Mouse (Mus musculus) gastrocnemius, postnatal 25 days (tissue): ENCODE data around the gene Cep131. TPM values are rescaled to one million over a fixed set of nuclear protein-coding genes. Genes with fewer than 3 reads are reported as not detected.

Experiments
- DNase-seq: peaks from one replicate; pipeline ENCODE4 v3.0.0; 2022
- microRNA-seq, 2 experiments: library from miRNA; unstranded; fragments of <30 nt; microRNA quantifications; one replicate each; pipeline ENCODE4 v1.2.0; 2021; ENCODE audit warnings: borderline replicate concordance in 2 of 2
- total RNA-seq, 2 experiments: library from RNA; stranded (reverse); gene quantifications; 1 replicate in 1 of 2; 2 replicates in 1 of 2; pipeline ENCODE4 v1.2.3; 2021

Gene Cep131
- total RNA-seq, 2 experiments from 2014 or later = 5.1 to 7.2 TPM

DNA sequence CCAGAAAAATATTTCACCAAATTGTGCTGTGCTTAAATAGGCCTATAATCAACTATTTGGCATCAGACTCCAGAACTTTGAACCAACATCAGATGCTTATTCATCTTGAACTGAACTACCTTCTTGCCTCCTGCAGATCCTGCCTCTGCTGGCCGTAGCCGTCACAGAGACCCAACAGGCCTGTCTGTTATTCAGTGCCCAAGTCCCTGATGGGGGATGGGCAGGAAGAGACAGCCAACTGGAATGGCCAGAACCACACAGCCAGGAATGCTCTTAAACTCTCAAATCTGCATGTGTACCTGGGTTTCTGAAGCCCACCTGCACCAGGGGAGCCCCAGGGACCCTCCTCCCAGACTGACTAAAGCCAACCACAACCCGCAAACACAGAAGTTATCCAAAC, 59.7 kb downstream of the Cep131 start:
- no peak for DNase-seq

DNA sequence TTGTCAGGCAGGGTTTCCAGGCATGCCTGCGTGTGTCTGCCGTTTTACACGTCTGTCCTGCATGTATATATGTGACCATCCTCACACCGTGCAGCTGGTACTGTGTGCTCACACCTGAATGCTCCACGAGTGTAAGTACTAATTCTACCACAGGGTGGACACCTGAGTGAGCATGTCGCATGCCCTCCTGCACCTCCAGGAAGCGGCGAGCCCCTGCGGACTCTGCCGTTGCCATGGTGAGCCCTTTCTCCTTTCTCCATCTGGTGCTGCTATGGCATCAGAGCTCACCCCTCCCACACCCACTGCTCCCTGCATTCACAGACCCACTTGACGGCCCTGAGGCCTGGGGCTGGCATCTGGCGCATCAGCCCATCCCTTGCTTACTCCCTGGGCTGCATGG, 63.8 kb downstream of the Cep131 start:
- no peak for DNase-seq

DNA sequence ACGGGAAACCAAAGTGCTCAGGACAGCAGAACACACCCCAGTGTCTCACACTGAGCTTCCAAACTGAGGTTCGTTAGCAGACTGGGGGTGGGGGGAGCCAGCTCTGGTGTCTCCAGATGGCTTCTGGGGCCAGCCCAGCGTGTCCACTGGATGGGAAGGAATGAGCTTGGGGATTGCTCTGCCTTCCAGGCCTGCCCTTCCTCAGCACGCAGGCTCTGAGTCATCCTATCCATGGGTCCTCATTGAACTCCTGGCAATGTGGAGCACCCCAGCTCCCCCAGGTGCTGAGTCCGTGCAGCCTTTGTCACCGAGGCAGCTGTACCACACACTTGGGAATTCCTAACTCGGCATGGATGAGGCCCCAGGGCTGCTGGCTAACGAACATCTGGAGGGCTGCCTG, 64.4 kb downstream of the Cep131 start:
- no peak for DNase-seq

DNA sequence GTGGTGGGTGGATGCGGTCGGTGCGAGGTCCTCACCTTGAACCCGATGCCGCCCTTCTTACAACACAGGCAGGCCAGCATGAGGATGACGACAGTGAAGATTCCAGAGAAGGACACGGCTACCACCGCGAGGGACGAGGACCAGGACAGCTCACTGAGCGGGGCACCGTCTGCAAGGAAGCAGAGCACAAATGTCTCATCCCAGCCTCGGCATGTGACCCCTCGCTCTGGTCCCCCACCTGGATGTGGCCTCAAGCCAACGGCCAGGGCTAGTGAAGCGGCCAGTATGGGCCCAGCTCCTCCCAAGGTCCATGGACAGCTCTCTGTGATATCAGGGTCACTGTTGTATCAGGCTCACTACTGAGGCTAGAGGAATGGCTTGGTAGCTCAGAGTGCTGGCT, 65.3 kb downstream of the Cep131 start:
- DNase-seq = no peak

DNA sequence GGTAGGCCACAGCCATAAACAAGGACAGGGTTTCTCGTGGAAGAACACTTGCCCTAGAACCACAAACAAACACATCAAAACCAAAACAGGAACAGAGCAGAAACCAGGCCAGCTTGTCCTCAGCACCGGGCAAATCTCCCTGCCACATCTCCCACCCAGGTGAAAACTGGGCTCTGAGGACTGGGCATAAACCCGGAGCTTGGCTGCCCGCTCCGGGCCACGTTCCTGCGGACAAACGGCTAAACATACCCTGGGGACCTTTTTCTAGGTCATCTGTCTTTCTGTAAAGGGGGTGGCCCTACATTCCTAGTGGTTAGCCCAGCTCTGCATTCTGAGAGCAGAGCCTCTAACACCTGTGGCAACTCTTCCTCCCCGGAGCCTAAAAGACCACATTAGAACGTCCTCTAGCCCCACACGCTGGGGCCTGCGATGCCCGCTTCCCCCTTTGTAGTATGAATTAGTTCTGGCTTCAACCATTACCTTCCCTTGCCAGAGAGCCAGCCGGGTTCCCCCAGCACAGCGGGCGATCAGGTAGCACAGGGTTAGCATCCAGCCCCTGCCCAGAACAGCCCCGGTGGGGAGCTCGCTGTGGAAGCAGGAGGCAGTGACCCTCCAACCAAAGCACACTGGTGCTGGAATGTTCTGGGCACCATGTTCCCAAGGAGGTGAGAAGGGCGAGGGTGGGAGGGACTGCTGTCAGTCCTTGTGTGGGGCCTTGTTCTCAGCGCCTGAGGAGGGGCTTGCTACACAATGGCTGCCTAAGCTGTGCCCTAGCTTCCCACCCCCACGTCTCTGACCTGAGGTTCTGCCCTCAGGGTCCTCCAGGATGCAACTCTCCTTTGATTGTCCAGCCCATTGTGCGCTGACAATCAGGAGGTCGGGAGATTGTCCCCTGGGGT, 66.8 kb downstream of the Cep131 start:
- no peak for DNase-seq

DNA sequence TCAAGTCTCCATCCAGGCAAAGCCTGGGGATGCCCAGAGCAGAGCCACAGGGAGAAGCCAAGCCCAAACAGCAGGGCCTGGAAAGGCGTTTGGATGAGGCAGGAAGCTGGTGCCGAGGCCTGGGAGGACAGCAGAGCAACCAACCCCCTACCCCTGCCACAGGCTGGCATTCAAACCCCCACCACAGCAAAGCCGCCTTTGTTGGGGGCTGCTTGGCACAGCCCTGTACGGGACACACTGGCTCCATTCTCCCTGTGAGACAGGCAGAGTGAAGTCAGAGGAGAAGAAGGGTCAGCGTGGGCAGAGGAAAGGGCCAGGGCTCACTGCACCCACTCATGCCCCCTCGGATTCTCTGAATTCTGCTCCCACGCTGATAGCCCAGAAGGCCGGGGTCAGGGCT, 69.6 kb downstream of the Cep131 start:
- no peak for DNase-seq

DNA sequence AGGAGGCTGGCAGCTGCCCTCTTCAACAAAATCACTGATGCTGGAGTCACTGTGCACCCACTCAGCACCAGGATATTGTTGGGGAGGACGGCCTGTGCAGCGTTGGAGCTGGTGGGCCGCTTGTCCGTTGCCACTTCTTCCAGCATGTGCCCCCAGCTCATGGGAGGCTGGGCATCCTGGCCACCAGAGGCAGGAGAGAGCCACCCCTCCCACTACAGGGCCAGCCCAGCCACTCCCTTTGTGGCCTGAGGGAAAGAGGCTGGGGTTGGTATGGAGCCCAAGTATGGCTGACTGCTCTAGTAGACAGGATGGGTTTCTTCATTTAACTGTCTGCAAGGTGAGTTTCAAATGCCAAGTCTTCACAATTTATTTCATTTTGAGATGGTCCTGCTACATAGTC, 71.9 kb downstream of the Cep131 start:
- DNase-seq = no peak

Small RNAs within 50 kb of the gene (microRNA-seq; reads per million reads assigned to microRNA genes)
- 0 reads per million in 2 experiments for gene Gm25948
- 0 reads per million in 2 experiments for gene Mir3065
- 0 reads per million in 2 experiments for gene Mir338

Other genes starting within 250 kb of the Cep131 start
- gene Chmp6, start 173.4 kb downstream of the Cep131 start, total RNA-seq = 10 to 100 TPM; 25.6 to 28.2 TPM
- gene Baiap2, start 144.1 kb downstream of the Cep131 start, total RNA-seq = 1 to 10 TPM; 2.2 to 3.4 TPM
- 1 to 10 TPM; 4.8 to 4.9 TPM for gene Aatk, start 39.7 kb downstream of the Cep131 start, total RNA-seq
- gene Tepsin, start 11.9 kb upstream of the Cep131 start, total RNA-seq = 1 to 10 TPM; 5.2 to 5.5 TPM
- gene Ndufaf8, start 12.1 kb upstream of the Cep131 start, total RNA-seq = 10 to 100 TPM; 30.9 to 39.5 TPM
- gene Slc38a10, start 64.5 kb upstream of the Cep131 start, total RNA-seq = 10 to 100 TPM; 43.8 to 57.6 TPM
- 1 to 10 TPM; 3.2 to 4.7 TPM for gene Bahcc1, start 146.1 kb upstream of the Cep131 start, total RNA-seq